Mouse (Mus musculus) thymus, adult 2 months (tissue): ENCODE data around the gene Olfr718-ps1. TPM values are rescaled to one million over a fixed set of nuclear protein-coding genes. Genes with fewer than 3 reads are reported as not detected.

Experiments used
- DNase-seq: peaks from one replicate; pipeline ENCODE4 v3.0.0; 2021
- H3K27ac ChIP-seq: fragments of 200-500 bp; 2 replicates; pipeline ENCODE4 v1.5.1; 2012; ENCODE audit warnings: low read length, control low read depth; ENCODE audit not compliant: control insufficient read depth, insufficient read depth
- H3K27me3 ChIP-seq: fragments of 200-500 bp; 2 replicates; pipeline ENCODE4 v1.6.1; 2012; ENCODE audit warnings: mild to moderate bottlenecking, low read length, moderate library complexity, mixed read lengths; ENCODE audit not compliant: control insufficient read depth, insufficient read depth
- H3K36me3 ChIP-seq: fragments of 200-500 bp; 2 replicates; pipeline ENCODE4 v1.6.1; 2012; ENCODE audit warnings: mild to moderate bottlenecking, low read length, moderate library complexity; ENCODE audit not compliant: control insufficient read depth, insufficient read depth
- H3K4me1 ChIP-seq: fragments of 200-500 bp; replicated peaks from 2 replicates; pipeline ENCODE4 v1.6.1; 2012; ENCODE audit warnings: low read length; ENCODE audit not compliant: control insufficient read depth, insufficient read depth
- H3K4me3 ChIP-seq: fragments of 200-500 bp; 2 replicates; pipeline ENCODE4 v1.5.1; 2012; ENCODE audit warnings: mild to moderate bottlenecking, low read length, control low read depth, moderate library complexity; ENCODE audit not compliant: control insufficient read depth, insufficient read depth
- CTCF ChIP-seq: fragments of 200-500 bp; IDR thresholded peaks from 2 replicates; pipeline ENCODE4 v1.5.1; 2012; ENCODE audit warnings: mild to moderate bottlenecking, control low read depth, low read length, moderate library complexity, borderline replicate concordance; ENCODE audit not compliant: control insufficient read depth, poor library complexity, insufficient read depth; ENCODE audit errors: extremely low read depth
- POLR2A ChIP-seq: fragments of 200-500 bp; IDR thresholded peaks from 2 replicates; pipeline ENCODE4 v1.6.1; 2012; ENCODE audit warnings: mild to moderate bottlenecking, low read length, control low read depth, moderate library complexity; ENCODE audit not compliant: control insufficient read depth, poor library complexity, insufficient read depth; ENCODE audit errors: extremely low read depth
- WGBS: fragments of 180-500 bp; shearing (Covaris S2); methylation state at CpG from one replicate; pipeline ENCODE4 v1.1.7; 2018; 5-methylcytosine and 5-hydroxymethylcytosine counted together
- polyA plus RNA-seq: library from polyadenylated mRNA; depleted of rRNA; stranded (reverse); fragments of >200 nt; gene quantifications from 2 replicates; pipeline ENCODE4 v1.2.3, GENCODE M21; 2012; rRNA removed

Olfr718-ps1 gene
- polyA plus RNA-seq, 1 experiment: not detected

DNA sequence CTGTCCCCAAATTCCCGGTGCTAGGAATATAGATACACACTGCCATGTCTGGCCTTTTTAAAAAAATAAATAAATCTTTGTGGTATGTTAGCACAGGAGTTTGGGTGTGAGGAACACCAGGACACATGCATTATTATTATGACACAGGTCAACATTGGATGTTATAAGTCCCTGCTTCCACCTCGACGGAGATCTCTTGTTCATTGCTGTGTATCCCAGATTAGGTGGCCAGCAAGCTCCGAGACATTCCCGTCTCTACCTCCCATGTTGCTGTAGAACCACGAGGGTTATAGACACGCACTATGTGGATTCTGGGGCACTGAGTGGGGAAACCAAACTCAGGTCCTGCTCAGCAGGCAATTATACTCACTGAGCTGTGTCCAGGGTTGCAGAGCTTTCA, 52.1 kb downstream of the Olfr718-ps1 start:
- Histone ChIP-seq H3K27me3 (no peaks in the 10 kb centered on the region), H3K36me3 (no peaks in the 10 kb centered on the region), H3K4me1 (no peaks in the 10 kb centered on the region), H3K27ac (no peak overlapping the region), H3K4me3 (no peak overlapping the region)
- WGBS: 96% methylated on average over 7 of the region's 7 CpGs
- no peak for DNase-seq
- TF ChIP-seq CTCF (no peak), POLR2A (no peak)

DNA sequence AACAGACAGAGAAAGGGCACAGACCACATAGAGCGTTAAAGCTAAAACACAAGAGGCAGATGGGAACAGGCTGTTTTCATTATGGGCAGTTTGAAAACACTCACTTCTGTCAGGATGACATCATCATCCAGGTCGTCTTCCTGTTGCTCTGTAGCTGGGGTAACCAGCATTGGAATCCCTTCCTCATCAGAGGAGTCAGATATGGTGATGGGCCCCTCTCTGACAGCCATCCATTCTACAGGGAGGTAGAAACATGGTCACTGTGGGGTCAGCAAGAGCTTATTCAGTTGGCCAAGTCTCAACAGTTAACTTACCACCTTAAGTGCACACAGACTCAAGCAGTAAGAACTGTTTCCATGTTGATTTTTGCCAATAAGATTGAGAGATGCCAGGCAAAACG, 54.5 kb downstream of the Olfr718-ps1 start:
- Histone ChIP-seq H3K4me3 (no peak overlapping the region), H3K27me3 (no peaks in the 10 kb centered on the region), H3K4me1 (no peaks in the 10 kb centered on the region), H3K27ac (no peak overlapping the region), H3K36me3 (no peaks in the 10 kb centered on the region)
- WGBS: 85% methylated on average over 3 of the region's 3 CpGs
- DNase-seq: no peak
- TF ChIP-seq POLR2A (no peak), CTCF (no peak)

DNA sequence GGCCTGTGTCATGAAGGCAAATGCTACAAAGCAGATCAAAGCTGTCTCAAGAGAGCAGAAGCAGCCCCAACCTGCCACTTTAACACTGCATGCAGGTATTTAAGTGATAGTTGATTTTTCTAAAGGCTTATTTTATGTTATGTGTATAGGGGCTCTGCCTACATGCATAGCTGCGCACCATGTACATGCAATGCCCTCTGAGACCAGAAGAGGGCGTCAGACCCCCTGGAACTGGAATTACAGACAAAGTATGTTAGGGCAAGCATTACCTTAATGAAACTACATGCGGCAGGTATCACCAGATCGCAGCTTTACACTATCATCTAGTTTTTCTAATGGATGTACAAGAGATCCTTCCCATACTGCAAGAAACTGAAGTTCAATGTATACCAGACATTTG, 62.5 kb downstream of the Olfr718-ps1 start:
- TF ChIP-seq CTCF (no peak), POLR2A (no peak)
- no peak overlapping the region for H3K27ac ChIP-seq
- no peaks in the 10 kb centered on the region for H3K27me3 ChIP-seq
- 74% methylated on average over 4 of the region's 4 CpGs for WGBS
- no peak for DNase-seq
- H3K4me1 ChIP-seq: no peaks in the 10 kb centered on the region
- H3K36me3 ChIP-seq: no peaks in the 10 kb centered on the region
- no peak overlapping the region for H3K4me3 ChIP-seq

Other genes starting within 250 kb of the Olfr718-ps1 start
- gene Actb, start 240.8 kb downstream of the Olfr718-ps1 start, polyA plus RNA-seq: 6,903 and 9,637 TPM in 2 replicates
- gene Fscn1, start 187.2 kb downstream of the Olfr718-ps1 start, polyA plus RNA-seq: 148 and 157 TPM in 2 replicates
- gene Rnf216, start 34.6 kb downstream of the Olfr718-ps1 start, polyA plus RNA-seq: 16.1 and 17.6 TPM in 2 replicates
- gene Rbak, start 33.2 kb upstream of the Olfr718-ps1 start, polyA plus RNA-seq: 6.4 and 7.5 TPM in 2 replicates
- gene Spdye4b, start 33.4 kb upstream of the Olfr718-ps1 start, polyA plus RNA-seq: 0.08 TPM in 1 of 2 replicates, not detected in the other
- not detected in 2 replicates for gene Spdye4a, start 79.3 kb upstream of the Olfr718-ps1 start, polyA plus RNA-seq
- 24.8 and 32.9 TPM in 2 replicates for gene Zfp12, start 87.6 kb upstream of the Olfr718-ps1 start, polyA plus RNA-seq
- gene Zfp316, start 122.4 kb upstream of the Olfr718-ps1 start, polyA plus RNA-seq: 3.6 and 4.0 TPM in 2 replicates
- gene Zfp853, start 146.0 kb upstream of the Olfr718-ps1 start, polyA plus RNA-seq: 0.96 and 1.0 TPM in 2 replicates
- 65.3 and 83.7 TPM in 2 replicates for gene E130309D02Rik, start 167.8 kb upstream of the Olfr718-ps1 start, polyA plus RNA-seq
- 117 and 118 TPM in 2 replicates for gene Zdhhc4, start 181.7 kb upstream of the Olfr718-ps1 start, polyA plus RNA-seq
- 0.06 and 0.26 TPM in 2 replicates for gene Grid2ip, start 209.8 kb upstream of the Olfr718-ps1 start, polyA plus RNA-seq